Mouse (Mus musculus): ENCODE results near the gene Ehbp1. TPM values are rescaled to one million over a fixed set of nuclear protein-coding genes. Genes with fewer than 3 reads are reported as not detected.

The Ehbp1 gene
- polyA plus RNA-seq, 1 experiment from 2014 or later, result 30.4 TPM

DNA sequence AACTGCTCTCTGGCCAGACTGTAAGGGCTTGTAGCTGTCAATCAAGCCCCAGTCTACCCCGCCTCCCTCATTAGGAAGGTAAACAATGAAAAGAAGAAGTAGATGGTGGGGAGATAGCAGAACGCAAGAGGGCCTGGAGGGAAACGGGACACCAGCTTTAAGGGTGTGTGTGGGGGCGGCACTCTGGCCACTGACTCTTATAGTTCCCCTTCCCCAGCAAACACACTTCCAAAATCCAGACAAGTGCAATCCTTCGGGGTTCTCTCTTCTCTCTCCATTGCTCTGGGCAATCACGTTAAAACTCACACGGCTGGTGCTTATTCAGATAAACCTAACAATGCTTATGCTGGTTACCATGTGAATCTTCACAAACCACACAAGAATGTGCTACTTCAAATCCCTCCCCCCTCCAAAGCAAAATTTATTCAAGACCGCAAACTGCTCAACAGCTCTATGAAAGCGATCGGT lies 333.9 kb downstream of the Ehbp1 start:
- peak; percentile 75 for DNase-seq
- H3K9ac ChIP-seq (replicated peaks; ENCODE audit: low read length), result no peak overlapping the region; the same call in 1 of the 2 replicates
- H3K36me3 ChIP-seq (ENCODE audit: control insufficient read depth, insufficient read depth, low read length), result no peaks in the 10 kb centered on the region
- ATAC-seq (ENCODE audit: low FRiP score, low TSS enrichment), result peak; percentile 65; the same call in 1 of the 2 replicates
- H3K27me3 ChIP-seq (ENCODE audit: control insufficient read depth, insufficient read depth, low read length), result peaks cover 51% of the 10 kb centered on the region
- peaks cover 27% of the 10 kb centered on the region for H3K4me1 ChIP-seq (ENCODE audit: control insufficient read depth, insufficient read depth, low read length)
- peak overlapping the region; percentile 81 for H3K27ac ChIP-seq (replicated peaks; ENCODE audit: low read depth, low read length)
- no peaks in the 10 kb centered on the region for H3K9me3 ChIP-seq (ENCODE audit: control insufficient read depth, low read length)
- whole genome bisulfite sequencing, result 2% methylated on average over 10 of the region's 10 CpGs
- H3K4me3 ChIP-seq (replicated peaks; ENCODE audit: low read depth, low read length), result peak overlapping the region; percentile 29
- peak overlapping the region; percentile 74 for H3K4me2 ChIP-seq (ENCODE audit: low read length)

DNA sequence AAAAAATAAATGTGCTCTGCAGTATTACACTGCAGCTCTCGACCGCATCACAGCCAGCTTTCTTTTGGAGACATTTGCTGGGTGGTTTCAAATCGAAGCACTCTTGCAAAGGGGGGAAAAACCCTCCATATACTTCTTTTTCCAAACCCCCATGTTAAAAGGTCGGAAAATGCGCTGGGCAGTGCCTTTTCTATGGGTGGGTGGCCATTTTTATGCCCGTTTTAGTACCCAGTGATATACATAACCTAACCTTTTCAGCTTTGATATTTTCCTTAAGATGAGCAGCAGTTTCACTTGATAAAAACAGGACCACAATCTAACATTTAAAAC lies 334.3 kb downstream of the Ehbp1 start:
- Histone ChIP-seq H3K4me3 (replicated peaks; ENCODE audit: low read depth, low read length) (peak overlapping the region; percentile 29), H3K9ac (replicated peaks; ENCODE audit: low read length) (no peak overlapping the region), H3K36me3 (ENCODE audit: control insufficient read depth, insufficient read depth, low read length) (no peaks in the 10 kb centered on the region), H3K4me1 (ENCODE audit: control insufficient read depth, insufficient read depth, low read length) (peaks cover 27% of the 10 kb centered on the region), H3K9me3 (ENCODE audit: control insufficient read depth, low read length) (no peaks in the 10 kb centered on the region), H3K4me2 (ENCODE audit: low read length) (peak overlapping the region; percentile 74), H3K27ac (replicated peaks; ENCODE audit: low read depth, low read length) (peak overlapping the region; percentile 81), H3K27me3 (ENCODE audit: control insufficient read depth, insufficient read depth, low read length) (peaks cover 51% of the 10 kb centered on the region)
- 0 out of 2 replicates have a peak, but pooled peaks have one; percentile 1 for ATAC-seq (ENCODE audit: low FRiP score, low TSS enrichment)
- no peak for DNase-seq
- WGBS, result 5% methylated on average over 6 of the region's 6 CpGs

- Histone ChIP-seq H3K27ac (replicated peaks; ENCODE audit: low read depth, low read length) (peak overlapping the region; percentile 81), H3K9me3 (ENCODE audit: control insufficient read depth, low read length) (no peaks in the 10 kb centered on the region), H3K4me1 (ENCODE audit: control insufficient read depth, insufficient read depth, low read length) (peaks cover 31% of the 10 kb centered on the region), H3K36me3 (ENCODE audit: control insufficient read depth, insufficient read depth, low read length) (no peaks in the 10 kb centered on the region), H3K27me3 (ENCODE audit: control insufficient read depth, insufficient read depth, low read length) (peaks cover 51% of the 10 kb centered on the region), H3K9ac (replicated peaks; ENCODE audit: low read length) (peak overlapping the region; percentile 39; the same call in 1 of the 2 replicates), H3K4me2 (ENCODE audit: low read length) (peak overlapping the region; percentile 74), H3K4me3 (replicated peaks; ENCODE audit: low read depth, low read length) (peak overlapping the region; percentile 29)
- peak; percentile 65 for DNase-seq
- WGBS, result 4% methylated on average over 20 of the region's 20 CpGs
- 0 out of 2 replicates have a peak, but pooled peaks have one; percentile 19 for ATAC-seq (ENCODE audit: low FRiP score, low TSS enrichment)
Observed at GRCm38 (mm10) chr11:22007088-22007780, 334.9 kb downstream of the Ehbp1 start.

DNA sequence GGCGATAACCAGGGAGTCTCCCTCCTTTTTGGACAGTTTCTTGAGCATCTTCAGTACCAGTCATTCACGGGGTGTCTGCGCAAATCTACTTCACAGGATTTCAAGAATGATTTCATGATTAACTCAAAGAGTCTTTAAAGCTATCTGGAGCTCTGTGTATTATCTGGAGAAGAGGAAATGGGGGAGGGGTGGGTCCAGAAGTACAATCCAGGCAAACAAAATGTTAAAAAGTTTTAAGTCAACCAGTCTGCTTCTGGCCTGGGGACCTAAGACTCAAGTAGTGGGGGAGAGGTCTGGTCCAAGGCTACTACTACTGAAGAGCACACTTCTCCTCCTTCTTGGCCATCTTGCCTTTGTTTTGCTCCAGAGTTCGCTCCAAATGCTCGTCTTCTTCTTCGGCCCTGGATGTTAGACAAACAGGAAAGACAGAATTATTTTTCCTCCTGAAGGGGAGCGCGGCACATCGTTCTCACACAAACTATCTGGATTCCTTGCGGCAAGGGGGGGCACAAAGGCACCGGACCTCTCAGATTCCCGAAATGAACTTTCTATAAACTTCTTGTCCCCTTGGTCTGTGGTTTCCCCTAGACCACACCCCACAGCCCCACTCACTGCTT lies 335.5 kb downstream of the Ehbp1 start:
- Histone ChIP-seq H3K27me3 (ENCODE audit: control insufficient read depth, insufficient read depth, low read length) (peaks cover 51% of the 10 kb centered on the region), H3K36me3 (ENCODE audit: control insufficient read depth, insufficient read depth, low read length) (no peaks in the 10 kb centered on the region), H3K9ac (replicated peaks; ENCODE audit: low read length) (peak overlapping the region; percentile 39; the same call in 1 of the 2 replicates), H3K9me3 (ENCODE audit: control insufficient read depth, low read length) (no peaks in the 10 kb centered on the region), H3K4me3 (replicated peaks; ENCODE audit: low read depth, low read length) (peak overlapping the region; percentile 29), H3K4me2 (ENCODE audit: low read length) (peak overlapping the region; percentile 74), H3K27ac (replicated peaks; ENCODE audit: low read depth, low read length) (peak overlapping the region; percentile 81), H3K4me1 (ENCODE audit: control insufficient read depth, insufficient read depth, low read length) (peaks cover 36% of the 10 kb centered on the region)
- 15% methylated on average over 12 of the region's 12 CpGs for WGBS
- ATAC-seq (ENCODE audit: low FRiP score, low TSS enrichment) (no peak), DNase-seq (no peak)

GRCm38 (mm10) chr11:22005281-22005870 lies 336.7 kb downstream of the Ehbp1 start:
- peak; percentile 37 for DNase-seq
- H3K27me3 ChIP-seq (ENCODE audit: control insufficient read depth, insufficient read depth, low read length), result peaks cover 43% of the 10 kb centered on the region
- peak overlapping the region; percentile 49 for H3K27ac ChIP-seq (replicated peaks; ENCODE audit: low read depth, low read length)
- H3K4me2 ChIP-seq (ENCODE audit: low read length), result peak overlapping the region; percentile 74
- peaks cover 36% of the 10 kb centered on the region for H3K4me1 ChIP-seq (ENCODE audit: control insufficient read depth, insufficient read depth, low read length)
- ATAC-seq (ENCODE audit: low FRiP score, low TSS enrichment), result no peak
- H3K9me3 ChIP-seq (ENCODE audit: control insufficient read depth, low read length), result no peaks in the 10 kb centered on the region
- H3K9ac ChIP-seq (replicated peaks; ENCODE audit: low read length), result no peak overlapping the region; the same call in 1 of the 2 replicates
- H3K4me3 ChIP-seq (replicated peaks; ENCODE audit: low read depth, low read length), result peak overlapping the region; percentile 23
- 11% methylated on average over 9 of the region's 9 CpGs for WGBS
- no peaks in the 10 kb centered on the region for H3K36me3 ChIP-seq (ENCODE audit: control insufficient read depth, insufficient read depth, low read length)

DNA sequence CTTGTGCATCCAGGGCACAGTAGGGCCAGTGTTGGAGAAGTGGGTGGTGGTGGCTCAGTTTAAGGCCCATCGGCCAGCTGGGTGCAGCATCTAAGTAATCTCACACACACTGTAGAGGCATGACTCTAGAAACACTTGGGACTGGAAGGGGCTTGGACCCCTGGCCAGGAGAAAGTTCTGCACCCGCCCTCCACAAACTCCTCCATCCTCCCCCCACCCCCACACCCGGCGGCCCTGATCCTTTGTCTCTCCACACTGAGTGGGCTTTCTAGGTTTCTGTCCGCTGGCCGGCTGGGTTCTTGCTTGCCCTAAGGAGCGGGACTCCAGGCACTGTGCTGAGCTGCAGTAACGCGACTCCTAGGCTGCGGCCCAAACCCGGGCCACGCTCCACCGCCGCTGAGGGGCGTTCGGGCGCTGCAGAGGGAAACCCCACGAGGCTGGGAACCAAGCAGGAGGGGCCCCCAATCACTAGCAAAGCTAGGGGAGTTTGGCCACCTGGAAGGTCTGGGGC lies 337.7 kb downstream of the Ehbp1 start:
- DNase-seq, result peak; percentile 72
- WGBS, result 2% methylated on average over 18 of the region's 18 CpGs
- peaks cover 40% of the 10 kb centered on the region for H3K4me1 ChIP-seq (ENCODE audit: control insufficient read depth, insufficient read depth, low read length)
- peak overlapping the region; percentile 23; the same call in 1 of the 2 replicates for H3K4me3 ChIP-seq (replicated peaks; ENCODE audit: low read depth, low read length)
- H3K4me2 ChIP-seq (ENCODE audit: low read length), result peak overlapping the region; percentile 74
- H3K9ac ChIP-seq (replicated peaks; ENCODE audit: low read length), result peak overlapping the region; percentile 32; the same call in 1 of the 2 replicates
- no peaks in the 10 kb centered on the region for H3K36me3 ChIP-seq (ENCODE audit: control insufficient read depth, insufficient read depth, low read length)
- peak overlapping the region; percentile 68 for H3K27ac ChIP-seq (replicated peaks; ENCODE audit: low read depth, low read length)
- no peak for ATAC-seq (ENCODE audit: low FRiP score, low TSS enrichment)
- no peaks in the 10 kb centered on the region for H3K9me3 ChIP-seq (ENCODE audit: control insufficient read depth, low read length)
- peaks cover 43% of the 10 kb centered on the region for H3K27me3 ChIP-seq (ENCODE audit: control insufficient read depth, insufficient read depth, low read length)

DNA sequence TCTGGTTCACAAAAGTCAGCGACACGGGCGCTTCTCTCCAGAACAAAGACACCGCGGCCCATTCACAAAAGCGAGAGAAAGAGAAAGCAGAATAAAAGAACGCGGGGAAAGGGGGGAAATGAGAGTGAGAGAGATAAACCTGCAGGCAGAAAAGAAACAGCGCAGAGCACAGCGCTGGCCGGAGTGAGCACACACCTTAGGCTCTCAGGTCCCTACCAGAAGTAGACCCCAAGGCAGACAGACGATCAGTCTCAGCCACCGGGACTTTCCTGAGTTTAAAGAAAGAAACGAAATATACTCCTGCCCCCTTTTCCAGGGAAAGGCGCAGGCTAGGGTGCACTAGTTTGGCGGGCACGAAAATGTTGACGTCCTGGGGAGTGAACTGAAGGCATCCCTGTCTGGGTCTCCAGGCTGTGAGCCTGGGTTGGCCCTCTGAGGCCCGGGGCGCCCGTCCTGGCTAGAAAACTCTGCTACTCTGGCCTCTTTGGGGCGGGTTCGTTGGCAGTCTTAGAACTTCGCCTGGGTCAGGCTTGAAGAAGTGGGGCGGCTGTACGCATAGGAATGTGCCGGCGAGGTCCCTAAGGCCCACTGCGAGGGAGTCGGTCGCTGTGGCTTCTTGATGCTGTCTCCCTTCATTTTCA lies 338.6 kb downstream of the Ehbp1 start:
- 1% methylated on average over 31 of the region's 31 CpGs for WGBS
- Histone ChIP-seq H3K27me3 (ENCODE audit: control insufficient read depth, insufficient read depth, low read length) (peaks cover 51% of the 10 kb centered on the region), H3K4me1 (ENCODE audit: control insufficient read depth, insufficient read depth, low read length) (peaks cover 38% of the 10 kb centered on the region), H3K27ac (replicated peaks; ENCODE audit: low read depth, low read length) (peak overlapping the region; percentile 88), H3K36me3 (ENCODE audit: control insufficient read depth, insufficient read depth, low read length) (no peaks in the 10 kb centered on the region), H3K9ac (replicated peaks; ENCODE audit: low read length) (peak overlapping the region; percentile 66), H3K9me3 (ENCODE audit: control insufficient read depth, low read length) (no peaks in the 10 kb centered on the region), H3K4me2 (ENCODE audit: low read length) (peak overlapping the region; percentile 74), H3K4me3 (replicated peaks; ENCODE audit: low read depth, low read length) (peak overlapping the region; percentile 57)
- ATAC-seq (ENCODE audit: low FRiP score, low TSS enrichment), result no peak
- peak; percentile 66 for DNase-seq

DNA sequence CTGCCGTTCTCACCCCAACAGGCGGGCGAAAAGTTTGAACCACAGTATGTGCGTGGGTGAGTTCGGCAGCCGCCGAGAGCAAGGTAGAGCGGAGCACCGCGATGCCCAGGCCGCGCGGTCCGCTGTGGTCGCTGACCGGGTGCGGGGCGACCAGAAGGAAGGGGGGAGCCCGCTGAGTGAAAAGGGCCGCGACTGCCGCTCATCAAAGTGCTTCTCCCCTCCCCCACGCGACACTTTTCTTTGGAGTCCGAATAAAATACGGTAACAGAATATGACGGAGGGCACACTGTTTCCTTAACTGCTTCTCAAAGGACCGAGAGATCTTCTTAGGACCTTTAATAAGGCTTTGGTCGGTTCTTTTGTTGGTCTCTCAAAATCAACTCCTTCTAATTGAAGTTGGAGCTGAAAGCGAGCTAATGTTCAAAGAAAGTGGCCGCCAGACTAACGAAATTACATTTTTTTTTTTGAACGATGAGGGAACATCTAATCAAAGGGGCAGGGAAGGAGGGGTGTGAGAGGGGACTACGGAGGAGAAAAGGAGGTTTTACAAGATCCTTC lies 339.2 kb downstream of the Ehbp1 start, which contains the start of gene Otx1:
TSS of gene Otx1 (minus strand) at position 115 of the 558 bp plus-strand sequence.
- no peak for ATAC-seq (ENCODE audit: low FRiP score, low TSS enrichment)
- Histone ChIP-seq H3K27me3 (ENCODE audit: control insufficient read depth, insufficient read depth, low read length) (peaks cover 51% of the 10 kb centered on the region), H3K9ac (replicated peaks; ENCODE audit: low read length) (peak within 1 kb of the TSS; percentile 66), H3K36me3 (ENCODE audit: control insufficient read depth, insufficient read depth, low read length) (no peaks in the 10 kb centered on the region), H3K4me1 (ENCODE audit: control insufficient read depth, insufficient read depth, low read length) (peaks cover 32% of the 10 kb centered on the region), H3K4me3 (replicated peaks; ENCODE audit: low read depth, low read length) (peak within 1 kb of the TSS; percentile 57), H3K27ac (replicated peaks; ENCODE audit: low read depth, low read length) (peak within 1 kb of the TSS; percentile 88), H3K4me2 (ENCODE audit: low read length) (peak within 1 kb of the TSS; percentile 74), H3K9me3 (ENCODE audit: control insufficient read depth, low read length) (no peaks in the 10 kb centered on the region)
- DNase-seq, result peak; percentile 75
- WGBS, result under 1% methylated on average over 34 of the region's 34 CpGs

All from midbrain, embryonic 14.5 days (tissue).